Mouse (Mus musculus) limb, embryonic 13.5 days (tissue): ENCODE results near the gene Rae1. TPM values are rescaled to one million over a fixed set of nuclear protein-coding genes. Genes with fewer than 3 reads are reported as not detected.

Source experiments
- ATAC-seq: fragments of 200-750 bp; cut with Nextera tagmentation; 2 replicates; pipeline ENCODE4 v1.8.0; 2017; ENCODE audit warnings: low read depth, moderate number of reproducible peaks, moderate TSS enrichment; ENCODE audit not compliant: low FRiP score
- H3K27ac ChIP-seq: fragments of 300-500 bp; sonication (generic); 2 replicates; pipeline ENCODE4 v1.5.1; 2015; ENCODE audit warnings: inconsistent platforms, mild to moderate bottlenecking, moderate library complexity
- H3K27me3 ChIP-seq: fragments of 300-500 bp; sonication (generic); 2 replicates; pipeline ENCODE4 v1.6.1; 2015; ENCODE audit warnings: mild to moderate bottlenecking, inconsistent platforms
- H3K36me3 ChIP-seq: fragments of 300-500 bp; sonication (generic); 2 replicates; pipeline ENCODE4 v1.6.1; 2015; ENCODE audit warnings: inconsistent platforms, mild to moderate bottlenecking, moderate library complexity
- H3K4me1 ChIP-seq: fragments of 300-500 bp; sonication (generic); 2 replicates; pipeline ENCODE4 v1.6.1; 2015; ENCODE audit warnings: inconsistent platforms
- H3K4me2 ChIP-seq: fragments of 300-500 bp; sonication (generic); replicated peaks from 2 replicates; pipeline ENCODE4 v1.6.1; 2015; ENCODE audit warnings: inconsistent platforms, mild to moderate bottlenecking, moderate library complexity
- H3K4me3 ChIP-seq: fragments of 300-500 bp; sonication (generic); 2 replicates; pipeline ENCODE4 v1.5.1; 2015; ENCODE audit warnings: moderate library complexity, mild to moderate bottlenecking, inconsistent platforms
- H3K9ac ChIP-seq: fragments of 300-500 bp; sonication (generic); 2 replicates; pipeline ENCODE4 v1.6.1; 2015; ENCODE audit warnings: mild to moderate bottlenecking, inconsistent platforms
- H3K9me3 ChIP-seq: fragments of 300-500 bp; sonication (generic); 2 replicates; pipeline ENCODE4 v1.6.1; 2016; ENCODE audit warnings: inconsistent platforms
- WGBS: fragments of 180-500 bp; shearing (Covaris S2); methylation state at CpG from one replicate; pipeline ENCODE4 v1.1.7; 2015; 5-methylcytosine and 5-hydroxymethylcytosine counted together
- polyA plus RNA-seq: library from polyadenylated mRNA; unstranded; fragments of >200 nt; fragmentation: Nextera tagmentation; extraction: Ambion mirVana; gene quantifications from 2 replicates; pipeline ENCODE4 v1.2.1, GENCODE M21; 2015

Gene Rae1
- polyA plus RNA-seq, 1 experiment from 2014 or later = 148 TPM

DNA sequence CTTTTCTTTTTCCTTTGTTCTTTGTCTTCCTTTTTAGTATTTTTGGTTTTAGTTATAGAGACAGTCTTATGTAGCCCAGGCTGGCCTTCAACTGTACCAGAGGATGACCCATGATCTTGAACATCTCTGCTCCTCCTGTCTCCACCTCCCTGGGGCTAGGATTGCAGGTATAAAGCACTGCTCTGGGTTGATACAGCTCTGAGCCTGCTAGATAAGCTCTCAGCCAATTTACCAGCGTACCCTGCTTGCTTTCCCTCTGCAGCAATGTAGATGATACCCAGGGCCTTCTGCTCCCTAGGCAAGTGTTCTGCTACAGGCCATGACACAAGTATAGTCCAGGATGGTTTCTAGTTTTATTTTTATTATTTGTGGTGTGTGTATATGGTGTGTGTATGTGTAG, 42.0 kb downstream of the Rae1 start:
- Histone ChIP-seq H3K27me3 (no peaks in the 10 kb centered on the region), H3K36me3 (no peaks in the 10 kb centered on the region), H3K4me3 (no peak overlapping the region), H3K4me2 (no peak overlapping the region), H3K4me1 (no peaks in the 10 kb centered on the region), H3K27ac (no peak overlapping the region), H3K9me3 (no peaks in the 10 kb centered on the region), H3K9ac (no peak overlapping the region)
- 89% methylated on average over 1 of the region's 1 CpGs for WGBS
- no peak for ATAC-seq

DNA sequence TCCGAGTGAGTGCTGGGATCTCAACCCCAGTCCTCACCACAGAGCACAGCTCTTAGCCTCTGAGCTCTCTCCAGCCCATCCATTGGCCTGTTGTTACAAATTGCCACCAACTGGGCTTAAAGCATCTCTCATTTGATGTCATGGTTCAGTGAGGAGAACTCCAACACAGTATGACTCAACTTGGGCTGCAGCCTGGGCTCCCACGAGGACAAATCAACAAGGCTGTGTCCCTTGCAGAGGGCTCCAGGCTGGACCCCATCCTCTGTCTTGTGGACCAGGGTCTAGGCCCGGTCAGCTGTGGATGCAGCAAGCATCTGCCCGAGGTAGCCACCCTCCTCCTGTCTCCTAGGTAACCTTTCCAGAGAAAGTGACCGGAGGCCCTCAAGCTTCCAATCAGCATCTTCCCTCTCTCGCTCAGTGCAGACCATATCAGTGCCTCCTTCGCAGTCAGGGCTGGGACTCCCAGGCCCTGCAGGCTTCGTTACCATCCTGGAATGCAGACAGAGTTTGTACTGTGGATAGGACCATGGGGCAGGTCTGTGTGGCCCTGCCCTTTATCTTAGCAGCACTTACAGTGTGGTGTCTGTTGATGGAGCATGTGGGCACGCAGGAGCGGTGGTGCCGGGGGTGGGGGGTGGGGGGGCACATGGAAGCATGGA, 42.7 kb downstream of the Rae1 start:
- 75% methylated on average over 11 of the region's 11 CpGs for whole genome bisulfite sequencing
- no peaks in the 10 kb centered on the region for H3K9me3 ChIP-seq
- no peaks in the 10 kb centered on the region for H3K4me1 ChIP-seq
- ATAC-seq = no peak
- H3K4me3 ChIP-seq = no peak overlapping the region
- H3K27ac ChIP-seq = no peak overlapping the region
- H3K36me3 ChIP-seq = no peaks in the 10 kb centered on the region
- H3K4me2 ChIP-seq = no peak overlapping the region
- no peak overlapping the region for H3K9ac ChIP-seq
- H3K27me3 ChIP-seq = no peaks in the 10 kb centered on the region

DNA sequence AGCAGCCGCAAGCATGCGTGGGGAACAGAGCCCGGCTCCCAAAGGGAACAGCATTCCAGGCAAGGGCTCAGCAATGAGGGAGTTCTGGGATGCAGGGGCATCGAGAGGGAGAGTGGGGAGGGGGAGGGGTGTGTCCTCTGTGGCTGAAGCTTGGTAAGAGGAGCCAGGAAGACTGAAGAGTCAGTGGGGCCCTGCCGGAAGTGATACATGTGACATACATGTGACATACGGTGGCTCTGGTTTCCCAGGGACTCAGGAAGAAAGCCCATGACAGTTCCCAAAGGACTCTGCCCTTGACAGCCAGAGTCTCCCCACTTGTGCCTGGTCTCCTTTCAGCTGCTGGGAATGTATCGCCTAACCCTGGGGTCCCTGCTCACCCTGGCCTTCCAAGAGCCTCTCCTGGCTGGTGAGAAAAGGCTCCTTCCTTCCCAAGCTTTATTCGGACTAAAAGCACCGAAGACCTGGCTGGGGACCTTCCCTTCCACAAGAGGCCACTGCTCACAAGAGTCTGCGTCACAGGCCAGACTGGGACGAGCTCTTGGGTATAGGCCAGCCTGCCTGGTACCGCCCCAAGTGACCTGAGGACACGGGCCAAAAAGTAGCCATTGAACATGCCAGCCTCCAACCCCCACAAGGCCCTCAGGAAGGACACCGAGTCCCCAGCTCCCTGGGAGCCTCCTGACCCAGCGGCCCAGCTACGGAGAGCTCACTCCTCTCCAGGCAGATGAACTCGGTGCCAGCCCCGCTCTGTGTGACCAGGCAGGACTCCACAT, 44.5 kb downstream of the Rae1 start:
- 79% methylated on average over 18 of the region's 18 CpGs for WGBS
- no peak overlapping the region for H3K27ac ChIP-seq
- H3K4me3 ChIP-seq = no peak overlapping the region
- no peaks in the 10 kb centered on the region for H3K4me1 ChIP-seq
- no peak for ATAC-seq
- no peaks in the 10 kb centered on the region for H3K27me3 ChIP-seq
- H3K9me3 ChIP-seq = no peaks in the 10 kb centered on the region
- H3K9ac ChIP-seq = no peak overlapping the region
- no peaks in the 10 kb centered on the region for H3K36me3 ChIP-seq
- H3K4me2 ChIP-seq = no peak overlapping the region

DNA sequence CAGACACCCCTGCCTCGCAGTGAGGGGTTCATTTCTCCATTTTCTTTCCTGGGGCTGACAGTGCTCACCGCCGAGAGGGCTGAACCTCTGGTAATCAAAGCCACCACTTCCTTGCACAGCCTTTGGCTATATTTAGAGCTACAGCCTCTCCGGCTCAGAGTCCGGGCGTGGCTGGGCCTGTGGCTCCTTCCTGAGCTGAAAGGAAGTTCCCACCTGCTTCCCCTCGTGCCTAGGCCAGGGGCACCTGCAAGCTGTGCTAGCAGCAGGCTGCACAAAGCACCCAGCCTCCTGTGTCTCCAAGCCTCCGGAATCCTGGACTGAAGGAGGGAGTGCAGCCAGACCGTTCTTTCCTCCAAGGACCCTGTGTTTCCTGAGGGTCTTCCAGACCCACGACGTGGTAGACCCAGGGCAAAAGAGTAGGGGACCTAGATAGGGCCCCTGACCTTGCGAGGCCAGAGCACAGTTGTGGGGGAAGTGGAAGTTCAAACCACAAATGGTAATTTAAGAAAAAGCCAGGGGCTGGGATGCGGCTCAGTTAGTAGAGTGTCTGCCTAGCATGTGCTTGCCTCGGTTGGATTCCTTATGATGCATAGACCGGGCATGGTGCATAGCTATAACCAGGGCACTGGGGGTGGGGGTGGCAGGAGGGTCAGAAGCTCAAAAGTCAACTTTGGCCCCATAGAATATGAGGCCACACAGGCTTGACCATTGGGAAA, 46.8 kb downstream of the Rae1 start:
- peaks cover 6% of the 10 kb centered on the region; the same call in 1 of the 2 replicates for H3K4me1 ChIP-seq
- H3K4me3 ChIP-seq = no peak overlapping the region
- H3K27ac ChIP-seq = no peak overlapping the region
- H3K36me3 ChIP-seq = no peaks in the 10 kb centered on the region
- WGBS = 65% methylated on average over 15 of the region's 15 CpGs
- no peak for ATAC-seq
- no peaks in the 10 kb centered on the region for H3K27me3 ChIP-seq
- H3K9ac ChIP-seq = no peak overlapping the region
- H3K9me3 ChIP-seq = no peaks in the 10 kb centered on the region
- H3K4me2 ChIP-seq = no peak overlapping the region

DNA sequence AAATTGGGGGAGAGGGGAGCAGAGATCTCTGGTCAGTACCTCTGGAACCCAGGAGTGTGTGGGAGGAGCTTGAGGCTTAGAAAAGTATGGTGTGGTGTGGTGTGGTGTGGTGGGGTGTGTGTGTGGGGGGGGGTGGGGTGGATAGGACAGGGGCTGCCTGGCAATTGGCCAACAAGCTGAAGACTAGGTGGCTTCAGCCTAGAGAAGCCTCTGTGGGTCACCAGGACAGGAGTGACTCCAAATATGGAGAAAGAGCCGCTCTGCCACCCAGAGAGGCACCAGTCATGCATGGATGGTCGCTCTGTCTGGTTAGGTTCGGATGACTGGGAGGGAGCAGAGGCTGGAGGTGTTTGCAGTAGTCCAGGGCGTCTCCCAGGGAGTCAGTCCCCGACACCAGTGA, 47.6 kb downstream of the Rae1 start:
- no peaks in the 10 kb centered on the region for H3K36me3 ChIP-seq
- H3K4me2 ChIP-seq = no peak overlapping the region
- H3K4me3 ChIP-seq = no peak overlapping the region
- no peak overlapping the region for H3K9ac ChIP-seq
- no peaks in the 10 kb centered on the region for H3K9me3 ChIP-seq
- H3K4me1 ChIP-seq = peaks cover 6% of the 10 kb centered on the region; the same call in 1 of the 2 replicates
- no peaks in the 10 kb centered on the region for H3K27me3 ChIP-seq
- no peak overlapping the region for H3K27ac ChIP-seq
- WGBS = 72% methylated on average over 5 of the region's 5 CpGs
- ATAC-seq = no peak

DNA sequence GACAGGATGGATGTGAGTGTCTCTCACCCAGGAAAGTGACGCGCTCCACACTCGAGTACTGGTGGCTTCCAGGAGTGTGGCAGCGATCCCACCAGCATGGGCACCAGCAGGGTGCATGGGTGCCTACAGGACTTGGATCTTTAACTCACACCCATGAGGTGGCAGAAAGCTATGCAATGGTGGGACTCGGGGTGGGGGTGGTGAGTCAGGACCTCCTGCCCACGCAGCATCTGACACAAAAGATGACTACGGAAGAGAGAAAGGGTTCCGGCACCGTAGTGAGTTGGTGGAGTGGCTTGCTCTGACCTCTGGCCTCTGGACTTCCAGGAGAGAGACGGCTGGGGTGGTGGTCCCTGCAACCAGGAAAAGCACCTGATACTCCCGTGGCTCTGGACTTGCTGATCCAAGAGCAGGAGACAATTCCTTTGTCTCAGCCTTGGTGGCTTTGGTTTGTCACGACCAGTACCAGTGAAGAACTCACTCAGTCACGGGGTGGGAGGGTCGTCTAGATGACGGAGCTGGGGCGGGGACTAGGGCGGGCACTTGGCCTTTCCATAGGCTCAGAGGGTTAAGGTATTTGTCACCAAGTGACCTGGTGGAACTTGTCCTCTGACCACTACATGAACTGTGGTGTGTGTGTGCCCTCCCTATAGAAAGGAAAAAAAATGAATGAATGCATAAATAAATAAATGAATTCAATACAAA, 48.3 kb downstream of the Rae1 start:
- H3K4me3 ChIP-seq = no peak overlapping the region
- H3K4me1 ChIP-seq = peaks cover 6% of the 10 kb centered on the region; the same call in 1 of the 2 replicates
- no peaks in the 10 kb centered on the region for H3K9me3 ChIP-seq
- H3K9ac ChIP-seq = no peak overlapping the region
- no peak overlapping the region for H3K4me2 ChIP-seq
- no peak overlapping the region for H3K27ac ChIP-seq
- 64% methylated on average over 17 of the region's 17 CpGs for WGBS
- H3K36me3 ChIP-seq = no peaks in the 10 kb centered on the region
- H3K27me3 ChIP-seq = no peaks in the 10 kb centered on the region
- no peak for ATAC-seq

DNA sequence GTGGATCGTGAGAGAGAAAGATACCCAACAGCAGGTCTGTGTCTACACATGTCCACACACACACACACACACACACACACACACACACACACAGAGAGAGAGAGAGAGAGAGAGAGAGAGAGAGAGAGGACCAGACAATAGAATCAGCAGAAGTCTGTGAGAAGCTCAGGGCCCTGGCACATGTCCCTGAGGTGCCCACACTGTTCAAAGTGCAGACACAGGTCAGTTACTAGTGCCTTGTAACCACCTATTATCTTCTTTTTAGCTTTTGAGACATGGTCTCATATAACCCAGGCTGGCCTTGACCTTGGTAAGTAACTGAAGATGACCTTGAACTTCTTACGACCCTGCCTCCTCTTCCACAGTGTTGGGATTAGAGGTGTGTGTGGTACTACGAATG, 49.3 kb downstream of the Rae1 start:
- peaks cover 6% of the 10 kb centered on the region; the same call in 1 of the 2 replicates for H3K4me1 ChIP-seq
- no peak overlapping the region for H3K4me2 ChIP-seq
- no peaks in the 10 kb centered on the region for H3K27me3 ChIP-seq
- no peaks in the 10 kb centered on the region for H3K9me3 ChIP-seq
- no peak for ATAC-seq
- no peaks in the 10 kb centered on the region for H3K36me3 ChIP-seq
- no peak overlapping the region for H3K4me3 ChIP-seq
- no peak overlapping the region for H3K27ac ChIP-seq
- WGBS = 75% methylated on average over 3 of the region's 3 CpGs
- H3K9ac ChIP-seq = no peak overlapping the region

DNA sequence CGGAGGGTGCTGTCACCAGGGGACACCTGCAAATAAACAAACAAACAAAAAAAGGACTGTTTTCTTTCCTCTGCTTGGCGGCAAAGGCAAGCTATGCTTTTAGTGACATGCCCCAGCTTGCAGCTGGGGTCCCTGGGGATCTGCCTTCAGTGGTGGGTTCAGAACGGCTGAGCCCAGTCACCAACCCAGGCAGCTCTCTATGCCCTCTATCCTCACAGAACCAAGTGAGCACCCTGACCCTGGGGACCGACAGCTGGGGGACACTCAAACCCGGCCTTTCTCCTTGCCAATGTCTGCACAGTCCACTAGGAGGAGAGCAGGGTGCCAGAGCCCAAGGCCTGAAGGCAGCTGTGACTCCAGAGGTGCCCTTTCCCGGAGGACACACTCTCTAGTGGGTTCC, 49.9 kb downstream of the Rae1 start:
- no peak for ATAC-seq
- Histone ChIP-seq H3K4me2 (no peak overlapping the region), H3K9me3 (no peaks in the 10 kb centered on the region), H3K27ac (no peak overlapping the region), H3K9ac (no peak overlapping the region), H3K4me1 (peaks cover 6% of the 10 kb centered on the region; the same call in 1 of the 2 replicates), H3K4me3 (no peak overlapping the region), H3K36me3 (no peaks in the 10 kb centered on the region), H3K27me3 (no peaks in the 10 kb centered on the region)
- WGBS = 42% methylated on average over 6 of the region's 6 CpGs

DNA sequence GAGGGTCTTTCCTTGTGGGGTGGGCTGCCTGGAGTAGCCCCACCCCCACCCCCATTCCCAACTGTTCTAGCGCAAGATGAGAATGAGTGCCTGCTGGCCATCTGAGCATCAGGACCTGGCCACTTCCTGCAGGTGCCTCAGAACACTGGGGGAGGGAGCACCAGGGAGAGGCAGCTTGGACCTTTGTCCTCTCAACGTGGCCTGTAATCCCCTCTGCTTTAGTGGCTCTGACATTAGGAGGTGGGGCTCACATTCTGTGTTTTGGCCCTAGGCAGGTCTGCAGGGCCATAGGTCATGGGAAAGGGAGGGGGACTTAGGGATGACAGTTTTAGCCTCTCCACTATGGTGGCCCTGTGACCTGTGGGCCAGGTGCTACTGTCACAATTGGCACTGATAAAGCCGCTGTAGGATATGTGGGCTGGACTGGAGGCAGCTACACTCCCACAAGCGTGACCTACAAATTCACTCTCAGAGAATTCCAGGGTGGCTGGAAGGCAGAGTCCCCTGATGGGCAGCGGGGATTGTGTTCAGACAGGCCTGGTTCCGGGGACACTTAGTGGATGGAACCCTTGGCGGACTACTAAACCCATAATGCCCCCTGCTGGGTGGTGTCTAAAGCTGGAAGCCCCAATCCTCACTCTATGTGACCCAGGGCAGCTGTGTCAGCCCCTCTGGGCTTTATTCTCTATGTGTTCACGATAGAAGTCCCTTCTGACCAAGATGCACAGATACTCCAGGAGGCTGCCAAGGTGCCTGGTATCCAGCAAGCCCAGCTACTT, 50.9 kb downstream of the Rae1 start:
- Histone ChIP-seq H3K4me3 (no peak overlapping the region), H3K27me3 (no peaks in the 10 kb centered on the region), H3K9me3 (no peaks in the 10 kb centered on the region), H3K36me3 (no peaks in the 10 kb centered on the region), H3K4me1 (peaks cover 6% of the 10 kb centered on the region; the same call in 1 of the 2 replicates), H3K27ac (no peak overlapping the region), H3K9ac (no peak overlapping the region), H3K4me2 (no peak overlapping the region)
- ATAC-seq = no peak
- WGBS = 45% methylated on average over 8 of the region's 8 CpGs

DNA sequence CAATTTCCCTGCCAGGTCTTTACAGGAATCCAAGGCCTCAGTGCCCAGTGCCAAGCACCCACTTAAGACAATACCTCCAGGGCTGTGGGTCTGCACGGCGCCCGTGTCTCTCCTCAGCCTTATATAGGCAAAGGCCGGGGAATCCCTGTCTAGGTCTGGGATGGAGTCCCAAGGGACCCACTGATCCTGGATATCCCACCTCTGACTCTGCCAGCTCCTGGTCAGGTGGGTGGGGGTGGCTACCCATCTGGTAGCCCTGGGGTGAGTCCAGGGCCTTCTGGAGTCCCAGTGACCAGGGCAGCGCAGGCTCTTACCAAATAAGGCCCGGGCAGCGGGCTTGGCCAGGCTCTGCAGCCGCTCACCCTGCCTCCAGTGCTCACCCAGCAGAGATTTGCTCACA, 53.0 kb downstream of the Rae1 start:
- ATAC-seq = no peak
- H3K9ac ChIP-seq = no peak overlapping the region
- H3K27me3 ChIP-seq = no peaks in the 10 kb centered on the region
- H3K4me3 ChIP-seq = no peak overlapping the region
- 89% methylated on average over 8 of the region's 8 CpGs for WGBS
- H3K4me1 ChIP-seq = peaks cover 6% of the 10 kb centered on the region; the same call in 1 of the 2 replicates
- H3K27ac ChIP-seq = no peak overlapping the region
- H3K36me3 ChIP-seq = no peaks in the 10 kb centered on the region
- H3K9me3 ChIP-seq = no peaks in the 10 kb centered on the region
- no peak overlapping the region for H3K4me2 ChIP-seq

DNA sequence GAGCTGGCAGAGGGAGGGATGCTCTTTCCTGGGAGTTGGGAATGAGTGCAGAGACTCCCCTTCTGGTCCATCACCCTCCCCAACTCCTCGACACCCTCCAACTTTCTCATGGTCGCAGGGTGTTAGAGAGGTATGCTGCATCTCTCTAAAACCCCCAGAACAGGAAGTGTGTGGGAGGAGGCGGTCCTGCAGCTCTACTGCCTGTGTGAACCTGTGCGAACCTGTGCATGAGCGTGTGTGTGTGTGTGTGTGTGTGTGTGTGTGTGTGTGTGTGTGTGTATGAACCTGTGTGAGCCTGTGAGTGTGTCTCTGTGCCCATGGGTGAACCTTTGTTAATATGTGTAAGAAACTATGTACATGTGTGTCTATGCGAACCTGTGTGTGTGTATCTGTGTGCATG, 53.9 kb downstream of the Rae1 start:
- H3K4me3 ChIP-seq = no peak overlapping the region
- H3K27ac ChIP-seq = no peak overlapping the region
- ATAC-seq = no peak
- peaks cover 6% of the 10 kb centered on the region; the same call in 1 of the 2 replicates for H3K4me1 ChIP-seq
- WGBS = 71% methylated on average over 6 of the region's 6 CpGs
- no peaks in the 10 kb centered on the region for H3K27me3 ChIP-seq
- H3K36me3 ChIP-seq = no peaks in the 10 kb centered on the region
- no peak overlapping the region for H3K4me2 ChIP-seq
- H3K9me3 ChIP-seq = no peaks in the 10 kb centered on the region
- no peak overlapping the region for H3K9ac ChIP-seq
